In the genomic region with DNA sequence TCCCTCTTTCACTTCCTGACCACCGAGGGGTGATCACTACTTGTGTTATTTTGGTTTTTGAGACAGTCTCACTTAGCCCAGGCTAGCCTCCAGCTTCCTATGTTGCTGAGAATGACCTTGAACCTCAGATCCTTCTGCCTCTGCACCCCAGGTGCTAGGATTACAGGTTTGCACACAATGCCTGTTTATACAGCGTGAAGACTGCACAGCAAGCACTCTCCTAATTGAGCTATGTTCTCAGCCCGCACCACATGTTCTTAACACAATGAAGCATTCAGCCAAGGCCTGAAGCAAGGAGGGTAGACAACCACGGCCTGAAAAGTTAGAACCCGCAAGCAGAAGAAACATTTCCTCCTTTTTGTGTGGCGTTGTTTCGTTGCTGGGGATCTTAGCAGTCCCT, we compare ENCODE assay signal across 26 mouse cellular contexts. TPM values are rescaled to one million over a fixed set of nuclear protein-coding genes. Genes with fewer than 3 reads are reported as not detected.
A peak's percentile ranks its signal among the peaks of the same experiment; 100 is the strongest.
DNase-seq lines count a peak whose midpoint lies in the region; ATAC-seq and TF ChIP-seq lines count a peak whose summit lies in the region.
"Had no signal": no experiment of that assay in that cellular context is flagged by ENCODE, and none has a peak within 500 bp of the region (broad histone marks: within the 10 kb centered on the region; RNA-seq: fewer than 3 reads in every experiment).

No protein-coding gene starts in this region.

- WGBS in forebrain, embryonic 12.5 days: 22% methylated on average over 7 of the region's 7 CpGs
- WGBS in forebrain, postnatal 0 days: 25% methylated on average over 7 of the region's 7 CpGs
- WGBS in midbrain, embryonic 14.5 days: 43% methylated on average over 7 of the region's 7 CpGs
- WGBS in midbrain, embryonic 15.5 days: 48% methylated on average over 7 of the region's 7 CpGs

- H3K4me3 ChIP-seq in forebrain, embryonic 12.5 days (replicated peaks): no peak overlapping the region
- no peak overlapping the region for H3K4me3 ChIP-seq in forebrain, postnatal 0 days (ENCODE audit: low read depth, low read length)
- H3K4me3 ChIP-seq in midbrain, embryonic 14.5 days (replicated peaks; ENCODE audit: low read depth, low read length): no peak overlapping the region
- no peak overlapping the region for H3K4me3 ChIP-seq in midbrain, embryonic 15.5 days
- H3K4me3 ChIP-seq: embryonic facial prominence, embryonic 15.5 days; left cerebral cortex, adult 2 months; myocyte had no signal

- peak overlapping the region; percentile 61; the same call in 1 of the 2 replicates for H3K27ac ChIP-seq in forebrain, embryonic 12.5 days
- H3K27ac ChIP-seq in forebrain, postnatal 0 days (ENCODE audit: low read depth, low read length): no peak overlapping the region
- H3K27ac ChIP-seq in midbrain, embryonic 14.5 days (replicated peaks; ENCODE audit: low read depth, low read length): peak overlapping the region; percentile 49; the same call in 1 of the 2 replicates
- H3K27ac ChIP-seq in midbrain, embryonic 15.5 days: no peak overlapping the region
- H3K27ac ChIP-seq: embryonic facial prominence, embryonic 15.5 days; kidney, postnatal 0 days; left cerebral cortex, adult 2 months had no signal

- peaks cover 12% of the 10 kb centered on the region; the same call in 1 of the 2 replicates for H3K4me1 ChIP-seq in forebrain, embryonic 12.5 days
- H3K4me1 ChIP-seq in forebrain, postnatal 0 days (ENCODE audit: insufficient read depth): no peaks in the 10 kb centered on the region
- H3K4me1 ChIP-seq in midbrain, embryonic 14.5 days (ENCODE audit: control insufficient read depth, insufficient read depth, low read length): no peaks in the 10 kb centered on the region
- peaks cover 8% of the 10 kb centered on the region for H3K4me1 ChIP-seq in midbrain, embryonic 15.5 days
- H3K4me1 ChIP-seq: embryonic facial prominence, embryonic 15.5 days had no signal

- no peak overlapping the region for H3K9ac ChIP-seq in forebrain, embryonic 12.5 days
- no peak overlapping the region for H3K9ac ChIP-seq in forebrain, postnatal 0 days
- H3K9ac ChIP-seq in midbrain, embryonic 14.5 days (replicated peaks; ENCODE audit: low read length): no peak overlapping the region
- no peak overlapping the region for H3K9ac ChIP-seq in midbrain, embryonic 15.5 days
- H3K9ac ChIP-seq: embryonic facial prominence, embryonic 15.5 days had no signal

- no peaks in the 10 kb centered on the region for H3K36me3 ChIP-seq in forebrain, embryonic 12.5 days (replicated peaks)
- no peaks in the 10 kb centered on the region for H3K36me3 ChIP-seq in forebrain, postnatal 0 days (ENCODE audit: insufficient read depth)
- no peaks in the 10 kb centered on the region for H3K36me3 ChIP-seq in midbrain, embryonic 14.5 days (ENCODE audit: control insufficient read depth, insufficient read depth, low read length)
- no peaks in the 10 kb centered on the region for H3K36me3 ChIP-seq in midbrain, embryonic 15.5 days (replicated peaks)
- no peaks in the 10 kb centered on the region for H3K36me3 ChIP-seq in splenic B cell, adult 2 months (ENCODE audit: control insufficient read depth, insufficient read depth, low read length, poor library complexity, severe bottlenecking)
- H3K36me3 ChIP-seq: embryonic facial prominence, embryonic 15.5 days had no signal

- H3K27me3 ChIP-seq in forebrain, embryonic 12.5 days: peaks cover 4% of the 10 kb centered on the region; the same call in 1 of the 2 replicates
- H3K27me3 ChIP-seq in forebrain, postnatal 0 days (ENCODE audit: insufficient read depth, low read length): no peaks in the 10 kb centered on the region
- no peaks in the 10 kb centered on the region for H3K27me3 ChIP-seq in midbrain, embryonic 14.5 days (ENCODE audit: control insufficient read depth, insufficient read depth, low read length)
- H3K27me3 ChIP-seq in midbrain, embryonic 15.5 days (replicated peaks): no peaks in the 10 kb centered on the region
- no peaks in the 10 kb centered on the region for H3K27me3 ChIP-seq in splenic B cell, adult 2 months (ENCODE audit: control insufficient read depth, insufficient read depth, low read length, poor library complexity, severe bottlenecking)
- H3K27me3 ChIP-seq: embryonic facial prominence, embryonic 15.5 days had no signal

- TF ChIP-seq CTCF in forebrain, postnatal 0 days (IDR thresholded peaks at IDR 0.05; ENCODE audit: low read depth): no peak

- no peaks in the 10 kb centered on the region for H3K9me3 ChIP-seq in forebrain, embryonic 12.5 days
- H3K9me3 ChIP-seq in forebrain, postnatal 0 days (ENCODE audit: low read length): no peaks in the 10 kb centered on the region
- no peaks in the 10 kb centered on the region for H3K9me3 ChIP-seq in midbrain, embryonic 14.5 days (ENCODE audit: control insufficient read depth, low read length)
- no peaks in the 10 kb centered on the region for H3K9me3 ChIP-seq in midbrain, embryonic 15.5 days
- H3K9me3 ChIP-seq: embryonic facial prominence, embryonic 15.5 days had no signal

- H3K4me2 ChIP-seq in forebrain, embryonic 12.5 days: no peak overlapping the region
- no peak overlapping the region for H3K4me2 ChIP-seq in forebrain, postnatal 0 days (ENCODE audit: low read depth)
- no peak overlapping the region for H3K4me2 ChIP-seq in midbrain, embryonic 14.5 days (ENCODE audit: low read length)
- H3K4me2 ChIP-seq in midbrain, embryonic 15.5 days: no peak overlapping the region
- H3K4me2 ChIP-seq: embryonic facial prominence, embryonic 15.5 days; heart, embryonic 11.5 days; midbrain, embryonic 11.5 days had no signal

- ATAC-seq in forebrain, embryonic 12.5 days (ENCODE audit: low FRiP score): no peak
- no peak for ATAC-seq in forebrain, postnatal 0 days
- no peak for ATAC-seq in midbrain, embryonic 14.5 days (ENCODE audit: low FRiP score, low TSS enrichment)
- ATAC-seq in midbrain, embryonic 15.5 days (replicated peaks): no peak
- 0 out of 2 replicates have a peak, but pooled peaks have one; percentile 15 for ATAC-seq in common myeloid progenitor, adult 5-6 weeks (replicated peaks; ENCODE audit: low read depth, poor library complexity, severe bottlenecking)

- no peak for DNase-seq in forebrain, postnatal 0 days
- peak; percentile 11 for DNase-seq in midbrain, embryonic 14.5 days
- peak; percentile 42 for DNase-seq in splenic B cell, adult 2 months (ENCODE audit: low read depth, low spot score)
- DNase-seq in left cerebral cortex, adult 8-10 months (ENCODE audit: low spot score in 2 of 2): no peak
- DNase-seq: adrenal gland, postnatal 25 days; cerebellum, adult 9-10 months; gastrocnemius, postnatal 10 days; heart, adult 11 months; kidney, adult 2 months; layer of hippocampus, adult 9-11 months; left cerebral cortex, postnatal 4 days; lung, postnatal 4 days; right cerebral cortex, adult 18-20 months; right cerebral cortex, postnatal 4 days; thymus, adult 2 months had no signal

RNA-seq across cellular contexts. Expression of a gene that starts 24.5 kb away (rescaled TPM):
- polyA plus RNA-seq in forebrain, embryonic 12.5 days (2016; fragmentation: Nextera tagmentation; extraction: Ambion mirVana): 10.3 and 11.3 TPM in 2 replicates
- 4.6 and 6.2 TPM in 2 replicates for total RNA-seq in forebrain, postnatal 0 days (2014; rRNA removed)
- 2.2 and 3.6 TPM in 2 replicates for polyA plus RNA-seq in forebrain, postnatal 0 days (2015; fragmentation: Nextera tagmentation; extraction: Ambion mirVana)
- polyA plus RNA-seq in midbrain, embryonic 14.5 days (2014; fragmentation: Nextera tagmentation; extraction: Ambion mirVana): 3.8 and 6.5 TPM in 2 replicates
- polyA plus RNA-seq in midbrain, embryonic 15.5 days (2015; fragmentation: Nextera tagmentation; extraction: Ambion mirVana): 5.3 and 6.1 TPM in 2 replicates
- 0.53 and 1.1 TPM in 2 replicates for total RNA-seq in common myeloid progenitor, adult 5-6 weeks (2017)
- 10 to 100 TPM; 12.6 to 23.5 (median 15.5) TPM for total RNA-seq in left cerebral cortex, adult 8-10 months (2022)

RNA-seq across cellular contexts. Expression of a gene that starts 40.3 kb away (rescaled TPM):
- polyA plus RNA-seq in forebrain, embryonic 12.5 days (2016; fragmentation: Nextera tagmentation; extraction: Ambion mirVana): 4.9 and 5.7 TPM in 2 replicates
- total RNA-seq in forebrain, postnatal 0 days (2014; rRNA removed): 25.6 and 33.5 TPM in 2 replicates
- 16.4 and 29.4 TPM in 2 replicates for polyA plus RNA-seq in forebrain, postnatal 0 days (2015; fragmentation: Nextera tagmentation; extraction: Ambion mirVana)
- 5.6 and 5.9 TPM in 2 replicates for polyA plus RNA-seq in midbrain, embryonic 14.5 days (2014; fragmentation: Nextera tagmentation; extraction: Ambion mirVana)
- polyA plus RNA-seq in midbrain, embryonic 15.5 days (2015; fragmentation: Nextera tagmentation; extraction: Ambion mirVana): 8.2 and 8.4 TPM in 2 replicates
- total RNA-seq in common myeloid progenitor, adult 5-6 weeks (2017): not detected in 2 replicates
- total RNA-seq in left cerebral cortex, adult 8-10 months (2022): 100 to 1,000 TPM; 144 to 155 (median 151) TPM
- total RNA-seq: hematopoietic stem cell, adult 5-6 weeks; MEL had no signal

Comparison
In these comparisons a context has a peak if more than half of its experiments do, and no peak if none do; other contexts are left out.
1. H3K27ac ChIP-seq: peak in forebrain, embryonic 12.5 days (single experiment) and midbrain, embryonic 14.5 days (single experiment); none in forebrain, postnatal 0 days (single experiment) and midbrain, embryonic 15.5 days (single experiment).
2. DNase-seq: peak in midbrain, embryonic 14.5 days (single experiment) and splenic B cell, adult 2 months (single experiment); none in forebrain, postnatal 0 days (single experiment) and left cerebral cortex, adult 8-10 months (0 of 2).